Comparison of ENCODE assay signal across 16 mouse cellular contexts in the genomic region with DNA sequence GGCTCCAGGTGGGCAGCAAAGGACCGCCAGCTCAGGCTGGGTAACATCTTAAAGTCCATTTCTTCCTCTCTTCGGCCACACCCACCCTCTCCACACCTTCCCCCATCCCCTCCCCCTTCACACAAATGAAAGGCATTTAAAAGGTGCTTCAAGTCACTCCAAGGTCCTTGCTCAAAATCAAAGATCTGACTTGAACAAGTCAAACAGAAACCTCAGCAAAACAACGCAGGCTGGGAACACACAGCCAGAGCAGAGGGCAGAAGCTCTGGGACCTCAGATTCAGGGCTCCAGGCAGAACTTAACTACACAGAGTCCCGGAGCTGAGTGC. TPM values are rescaled to one million over a fixed set of nuclear protein-coding genes. Genes with fewer than 3 reads are reported as not detected.
DNase-seq lines count a peak whose midpoint lies in the region; ATAC-seq lines count a peak whose summit lies in the region.
"Had no signal": no experiment of that assay in that cellular context is flagged by ENCODE, and none has a peak within 500 bp of the region (broad histone marks: within the 10 kb centered on the region; RNA-seq: fewer than 3 reads in every experiment).

No protein-coding gene starts in this region.

- H3K27ac ChIP-seq in heart, embryonic 10.5 days: peak overlapping the region; percentile 4; the same call in 1 of the 2 replicates
- H3K27ac ChIP-seq in heart, embryonic 12.5 days (ENCODE audit: poor library complexity, severe bottlenecking): no peak overlapping the region
- peak overlapping the region; percentile 63 for H3K27ac ChIP-seq in kidney, embryonic 15.5 days
- H3K27ac ChIP-seq in embryonic facial prominence, embryonic 15.5 days (replicated peaks): peak overlapping the region; percentile 65
- H3K27ac ChIP-seq: liver, embryonic 12.5 days had no signal

- H3K27me3 ChIP-seq in heart, embryonic 10.5 days (ENCODE audit: insufficient read depth, poor library complexity, severe bottlenecking): no peaks in the 10 kb centered on the region
- H3K27me3 ChIP-seq in heart, embryonic 12.5 days (replicated peaks): no peaks in the 10 kb centered on the region
- no peaks in the 10 kb centered on the region for H3K27me3 ChIP-seq in kidney, embryonic 15.5 days
- H3K27me3 ChIP-seq in embryonic facial prominence, embryonic 15.5 days: no peaks in the 10 kb centered on the region
- H3K27me3 ChIP-seq: liver, embryonic 12.5 days had no signal

- peaks cover 25% of the 10 kb centered on the region for H3K4me1 ChIP-seq in heart, embryonic 10.5 days
- H3K4me1 ChIP-seq in heart, embryonic 12.5 days (replicated peaks): peaks cover 20% of the 10 kb centered on the region
- peaks cover 25% of the 10 kb centered on the region for H3K4me1 ChIP-seq in kidney, embryonic 15.5 days
- H3K4me1 ChIP-seq in embryonic facial prominence, embryonic 15.5 days: peaks cover 17% of the 10 kb centered on the region

- no peak for ATAC-seq in heart, embryonic 12.5 days (ENCODE audit: insufficient number of reproducible peaks, low FRiP score)
- ATAC-seq in kidney, embryonic 15.5 days (replicated peaks; ENCODE audit: low FRiP score): no peak
- ATAC-seq in embryonic facial prominence, embryonic 15.5 days (ENCODE audit: insufficient number of reproducible peaks, low FRiP score, low TSS enrichment, low read depth): no peak
- ATAC-seq: liver, embryonic 12.5 days had no signal

- no peak overlapping the region for H3K9ac ChIP-seq in heart, embryonic 12.5 days
- H3K9ac ChIP-seq in kidney, embryonic 15.5 days: no peak overlapping the region
- H3K9ac ChIP-seq in embryonic facial prominence, embryonic 15.5 days: no peak overlapping the region
- H3K9ac ChIP-seq: liver, embryonic 12.5 days had no signal

- H3K36me3 ChIP-seq in heart, embryonic 10.5 days: peaks cover 14% of the 10 kb centered on the region
- H3K36me3 ChIP-seq in heart, embryonic 12.5 days: peaks cover 17% of the 10 kb centered on the region
- peaks cover 21% of the 10 kb centered on the region for H3K36me3 ChIP-seq in kidney, embryonic 15.5 days
- peaks cover 23% of the 10 kb centered on the region for H3K36me3 ChIP-seq in embryonic facial prominence, embryonic 15.5 days

- H3K4me2 ChIP-seq in heart, embryonic 12.5 days: no peak overlapping the region
- H3K4me2 ChIP-seq in kidney, embryonic 15.5 days: no peak overlapping the region
- 0 out of 2 replicates have a peak overlapping the region, but pooled peaks have one; percentile 2 for H3K4me2 ChIP-seq in embryonic facial prominence, embryonic 15.5 days (replicated peaks)
- H3K4me2 ChIP-seq: liver, embryonic 12.5 days had no signal

- no peaks in the 10 kb centered on the region for H3K9me3 ChIP-seq in heart, embryonic 10.5 days
- H3K9me3 ChIP-seq in heart, embryonic 12.5 days (replicated peaks): no peaks in the 10 kb centered on the region
- no peaks in the 10 kb centered on the region for H3K9me3 ChIP-seq in kidney, embryonic 15.5 days (replicated peaks)
- H3K9me3 ChIP-seq in embryonic facial prominence, embryonic 15.5 days (replicated peaks): no peaks in the 10 kb centered on the region; the same call in 1 of the 2 replicates
- H3K9me3 ChIP-seq: forebrain, embryonic 10.5 days; liver, embryonic 12.5 days had no signal

- H3K4me3 ChIP-seq in heart, embryonic 10.5 days: no peak overlapping the region
- no peak overlapping the region for H3K4me3 ChIP-seq in heart, embryonic 12.5 days
- no peak overlapping the region for H3K4me3 ChIP-seq in kidney, embryonic 15.5 days (replicated peaks)
- H3K4me3 ChIP-seq in embryonic facial prominence, embryonic 15.5 days (replicated peaks): no peak overlapping the region
- H3K4me3 ChIP-seq: forebrain, embryonic 10.5 days; liver, embryonic 12.5 days had no signal

- no peak for DNase-seq in heart, embryonic 10.5 days (ENCODE audit: low spot score)
- no peak for DNase-seq in kidney, adult 18-20 months
- peak; percentile 66 for DNase-seq in lung, postnatal 36 days
- no peak for DNase-seq in urinary bladder, adult 18-20 months (ENCODE audit: low spot score in 2 of 2)
- DNase-seq in retina, embryonic 14.5 days (ENCODE audit: low spot score): no peak
- DNase-seq: cerebellum, postnatal 25 days; gastrocnemius, postnatal 36 days; heart, postnatal 4 days; right cerebral cortex, adult 18-20 months; spleen, adult 18-20 months; thymus, postnatal 4 days had no signal

- 47% methylated on average over 4 of the region's 4 CpGs for WGBS in heart, embryonic 10.5 days
- WGBS in heart, embryonic 12.5 days: 47% methylated on average over 4 of the region's 4 CpGs
- WGBS in kidney, embryonic 15.5 days: 38% methylated on average over 4 of the region's 4 CpGs
- 52% methylated on average over 4 of the region's 4 CpGs for WGBS in embryonic facial prominence, embryonic 15.5 days

RNA-seq across cellular contexts. Expression of a gene that starts 52.9 kb away (rescaled TPM):
- 0.92 and 1.2 TPM in 2 replicates for polyA plus RNA-seq in heart, embryonic 10.5 days (2016; fragmentation: Nextera tagmentation; extraction: Ambion mirVana)
- 0.52 and 0.63 TPM in 2 replicates for polyA plus RNA-seq in heart, embryonic 12.5 days (2016; fragmentation: Nextera tagmentation; extraction: Ambion mirVana)
- polyA plus RNA-seq in kidney, embryonic 15.5 days (2015; fragmentation: Nextera tagmentation; extraction: Ambion mirVana): 4.4 and 6.5 TPM in 2 replicates
- 6.2 TPM in 2 replicates for polyA plus RNA-seq in embryonic facial prominence, embryonic 15.5 days (2015; fragmentation: Nextera tagmentation; extraction: Ambion mirVana)
